Mouse (Mus musculus) MEL (cell line): ENCODE measurements around the gene Mis18a. TPM values are rescaled to one million over a fixed set of nuclear protein-coding genes. Genes with fewer than 3 reads are reported as not detected.
A peak's percentile ranks its signal among the peaks of the same experiment; 100 is the strongest.

Experiments
- DNase-seq: peaks from one replicate; pipeline ENCODE4 v3.0.0; 2011; ENCODE audit warnings: low read depth, low spot score
- H3K27ac ChIP-seq: 2 replicates; pipeline ENCODE4 v1.5.1; 2012; ENCODE audit warnings: low read depth, mild to moderate bottlenecking, control low read depth, low read length, moderate library complexity; ENCODE audit not compliant: control insufficient read depth
- H3K27me3 ChIP-seq, 2 experiments: fragments of 150-350 bp in 1 of 2; sonication (generic) in 1 of 2; 2 replicates each; pipeline ENCODE4 v1.6.1; 2012; ENCODE audit warnings: low read length in 2 of 2, mild to moderate bottlenecking in 2 of 2, improper control_type of control experiment in 1 of 2, moderate library complexity in 1 of 2; ENCODE audit not compliant: insufficient read depth in 2 of 2, control insufficient read depth in 1 of 2
- H3K36me3 ChIP-seq, 2 experiments: 2 replicates each; pipeline ENCODE4 v1.6.1; 2012 to 2014; ENCODE audit warnings: low read length in 2 of 2, improper control_type of control experiment in 1 of 2, inconsistent platforms in 1 of 2, mild to moderate bottlenecking in 1 of 2; ENCODE audit not compliant: insufficient read depth in 2 of 2, control insufficient read depth in 1 of 2
- H3K4me1 ChIP-seq, 2 experiments: fragments of 150-350 bp in 1 of 2; sonication (generic) in 1 of 2; 2 replicates each; pipeline ENCODE4 v1.6.1; 2012; ENCODE audit warnings: low read length in 2 of 2, improper control_type of control experiment in 1 of 2, mild to moderate bottlenecking in 1 of 2; ENCODE audit not compliant: insufficient read depth in 2 of 2, control insufficient read depth in 1 of 2
- H3K4me3 ChIP-seq, 2 experiments: fragments of 150-350 bp in 1 of 2; sonication (generic) in 1 of 2; 2 replicates each; pipeline ENCODE4 v1.5.1; 2012; ENCODE audit warnings: low read depth in 2 of 2, low read length in 2 of 2, mild to moderate bottlenecking in 2 of 2, moderate library complexity in 2 of 2, control low read depth in 1 of 2, improper control_type of control experiment in 1 of 2; ENCODE audit not compliant: control insufficient read depth in 1 of 2, insufficient read depth in 1 of 2
- H3K79me2 ChIP-seq: 2 replicates; pipeline ENCODE4 v1.6.1; 2012; ENCODE audit warnings: mild to moderate bottlenecking, low read length, moderate library complexity; ENCODE audit not compliant: control insufficient read depth, poor library complexity, insufficient read depth
- H3K9ac ChIP-seq: 2 replicates; pipeline ENCODE4 v1.6.1; 2012; ENCODE audit warnings: low read depth, mild to moderate bottlenecking, control low read depth, low read length, moderate library complexity; ENCODE audit not compliant: control insufficient read depth, poor library complexity, severe bottlenecking
- H3K9me3 ChIP-seq: fragments of 150-350 bp; sonication (generic); replicated peaks from 2 replicates; pipeline ENCODE4 v1.6.1; 2012; ENCODE audit warnings: mild to moderate bottlenecking, low read length, improper control_type of control experiment, moderate library complexity; ENCODE audit not compliant: insufficient read depth
- CTCF ChIP-seq, 3 experiments: IDR thresholded peaks in 2 of 3; conservative IDR thresholded peaks in 1 of 3; 2 replicates each; pipeline ENCODE4 v1.5.1; 2011 to 2012; ENCODE audit warnings: low read length in 3 of 3, low read depth in 2 of 3, mild to moderate bottlenecking in 2 of 3, improper control_type of control experiment in 1 of 3, inconsistent platforms in 1 of 3, mixed read lengths in 1 of 3, moderate library complexity in 1 of 3; ENCODE audit not compliant: control insufficient read depth in 1 of 3, insufficient read depth in 1 of 3, poor library complexity in 1 of 3, severe bottlenecking in 1 of 3
- GABPA ChIP-seq: IDR thresholded peaks from 2 replicates; pipeline ENCODE4 v1.6.1; 2012; ENCODE audit warnings: low read depth, mild to moderate bottlenecking, inconsistent platforms, low read length, improper control_type of control experiment, moderate library complexity
- HCFC1 ChIP-seq: IDR thresholded peaks from 2 replicates; pipeline ENCODE4 v1.6.1; 2012; ENCODE audit warnings: low read depth, mild to moderate bottlenecking, inconsistent platforms, low read length, improper control_type of control experiment, moderate library complexity
- JUND ChIP-seq: IDR thresholded peaks from 2 replicates; pipeline ENCODE4 v1.6.1; 2011; ENCODE audit warnings: low read depth, mild to moderate bottlenecking, improper control_type of control experiment, low read length
- MEF2A ChIP-seq: IDR thresholded peaks from 2 replicates; pipeline ENCODE4 v1.6.1; 2014; ENCODE audit warnings: low read depth, mild to moderate bottlenecking, inconsistent platforms, low read length, improper control_type of control experiment; ENCODE audit not compliant: poor library complexity, insufficient replicate concordance, severe bottlenecking; ENCODE audit errors: extremely low read depth
- MXI1 ChIP-seq: IDR thresholded peaks from 2 replicates; pipeline ENCODE4 v1.6.1; 2011; ENCODE audit warnings: mild to moderate bottlenecking, low read depth, low read length, improper control_type of control experiment
- MYC ChIP-seq: IDR thresholded peaks from 2 replicates; pipeline ENCODE4 v1.6.1; 2011; ENCODE audit warnings: low read depth, mild to moderate bottlenecking, low read length, improper control_type of control experiment, moderate library complexity
- POLR2A ChIP-seq, 2 experiments: IDR thresholded peaks; 2 replicates each; pipeline ENCODE4 v1.6.1; 2011 to 2012; ENCODE audit warnings: low read length in 2 of 2, mild to moderate bottlenecking in 2 of 2, control low read depth in 1 of 2, improper control_type of control experiment in 1 of 2, low read depth in 1 of 2, moderate library complexity in 1 of 2; ENCODE audit not compliant: control insufficient read depth in 1 of 2, insufficient read depth in 1 of 2, poor library complexity in 1 of 2
- POLR2AphosphoS5 ChIP-seq: IDR thresholded peaks from 2 replicates; pipeline ENCODE4 v1.6.1; 2012; ENCODE audit warnings: low read depth, borderline replicate concordance, mild to moderate bottlenecking, inconsistent platforms, low read length, moderate library complexity, mixed read lengths
- RAD21 ChIP-seq: IDR thresholded peaks from 2 replicates; pipeline ENCODE4 v1.6.1; 2011; ENCODE audit warnings: mild to moderate bottlenecking, low read depth, low read length, improper control_type of control experiment
- RCOR1 ChIP-seq: IDR thresholded peaks from 2 replicates; pipeline ENCODE4 v1.6.1; 2012; ENCODE audit warnings: low read depth, mild to moderate bottlenecking, inconsistent platforms, low read length, improper control_type of control experiment
- SIN3A ChIP-seq: IDR thresholded peaks from 2 replicates; pipeline ENCODE4 v1.6.1; 2012; ENCODE audit warnings: low read length, improper control_type of control experiment, inconsistent platforms
- SMC3 ChIP-seq: IDR thresholded peaks from 2 replicates; pipeline ENCODE4 v1.6.1; 2011; ENCODE audit warnings: low read depth, low read length, improper control_type of control experiment
- USF1 ChIP-seq: IDR thresholded peaks from 2 replicates; pipeline ENCODE4 v1.6.1; 2014; ENCODE audit warnings: low read depth, mild to moderate bottlenecking, inconsistent platforms, low read length, improper control_type of control experiment, moderate library complexity
- USF2 ChIP-seq, 2 experiments: IDR thresholded peaks; 2 replicates each; pipeline ENCODE4 v1.6.1; 2011 to 2012; ENCODE audit warnings: improper control_type of control experiment in 2 of 2, low read length in 2 of 2, borderline replicate concordance in 1 of 2, inconsistent platforms in 1 of 2, low read depth in 1 of 2, mild to moderate bottlenecking in 1 of 2; ENCODE audit not compliant: insufficient read depth in 1 of 2
- ZC3H11A ChIP-seq: IDR thresholded peaks from 2 replicates; pipeline ENCODE4 v1.6.1; 2012; ENCODE audit warnings: low read depth, mild to moderate bottlenecking, inconsistent platforms, low read length, improper control_type of control experiment
- polyA plus RNA-seq, 2 experiments: library from polyadenylated mRNA; stranded (reverse) in 1 of 2; unstranded in 1 of 2; fragments of >175 nt in 1 of 2; fragments of >200 nt in 1 of 2; gene quantifications; 2 replicates each; pipeline versions ENCODE4 v1.2.1 to v1.2.4; 2012; ENCODE audit warnings: low replicate concordance in 2 of 2, low read depth in 1 of 2; ENCODE audit not compliant: insufficient read length in 2 of 2, insufficient read depth in 1 of 2, missing spikeins in 1 of 2
- total RNA-seq: library from RNA; depleted of rRNA; stranded (reverse); fragments of 300-350 nt; gene quantifications from 2 replicates; pipeline ENCODE4 v1.2.3, GENCODE M21; 2012

Gene Mis18a
- total and polyA plus RNA-seq, 3 experiments: 43.8 to 48.3 TPM; not detected in 1

DNA sequence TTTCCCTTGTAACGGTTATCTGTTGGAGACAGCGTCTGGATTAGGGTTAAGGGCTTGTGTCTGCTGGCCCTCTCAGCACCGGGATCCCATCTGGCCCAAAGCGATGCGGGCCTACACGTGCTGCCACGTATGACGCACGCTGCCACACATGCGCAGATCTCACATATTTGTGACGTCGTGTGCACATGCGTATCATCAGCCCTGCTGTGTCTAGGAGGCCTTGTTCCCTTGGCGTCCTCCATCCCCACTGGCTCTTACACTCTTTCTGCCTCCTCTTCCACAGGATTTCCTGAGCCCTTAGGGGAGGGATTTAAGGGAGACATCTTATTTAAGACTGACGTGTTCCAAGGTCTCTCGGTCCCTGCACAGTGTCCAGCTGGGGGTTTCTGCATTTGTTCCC, 47.2 kb downstream of the Mis18a start:
- Histone ChIP-seq H3K4me3 (no peak overlapping the region), H3K9me3 (no peaks in the 10 kb centered on the region), H3K4me1 (no peaks in the 10 kb centered on the region), H3K27me3 (no peaks in the 10 kb centered on the region; a peak in 1 of 4 replicates), H3K36me3 (no peaks in the 10 kb centered on the region), H3K27ac (no peak overlapping the region), H3K79me2 (no peaks in the 10 kb centered on the region), H3K9ac (no peak overlapping the region)
- TF ChIP-seq HCFC1: no peak
- DNase-seq: no peak

DNA sequence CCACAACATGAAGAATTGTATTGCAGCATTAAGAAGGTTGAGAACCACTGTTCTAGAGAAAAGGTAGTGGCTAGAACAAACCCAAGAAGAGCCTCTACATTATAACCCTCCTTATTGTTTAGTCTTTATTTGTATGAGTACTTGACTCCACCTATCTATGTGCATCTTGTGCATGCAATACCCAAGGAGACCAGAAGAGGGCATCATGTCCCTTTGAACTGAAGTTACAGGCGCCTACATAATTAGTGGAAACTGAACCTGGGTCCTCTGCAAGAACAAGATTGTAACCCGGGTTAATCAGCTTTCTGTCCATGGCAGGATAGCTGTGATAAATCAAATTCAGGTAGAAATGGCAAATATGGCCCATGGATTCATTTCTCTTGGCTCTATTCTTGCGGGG, 48.4 kb downstream of the Mis18a start:
- Histone ChIP-seq H3K4me1 (no peaks in the 10 kb centered on the region), H3K27me3 (no peaks in the 10 kb centered on the region; a peak in 1 of 4 replicates), H3K4me3 (no peak overlapping the region), H3K36me3 (no peaks in the 10 kb centered on the region), H3K9ac (no peak overlapping the region), H3K9me3 (no peaks in the 10 kb centered on the region), H3K79me2 (no peaks in the 10 kb centered on the region), H3K27ac (no peak overlapping the region)
- DNase-seq: peak; percentile 49
- TF ChIP-seq SMC3: peak; percentile 37
- TF ChIP-seq POLR2AphosphoS5: no peak
- no peak for TF ChIP-seq MXI1
- TF ChIP-seq CTCF (IDR thresholded peaks at IDR 0.05 in 2 of 3, conservative IDR thresholded peaks at IDR 0.05 in 1 of 3; ENCODE audit: control insufficient read depth in 1 of 3, insufficient read depth in 1 of 3, low read depth in 2 of 3, low read length in 3 of 3, poor library complexity in 1 of 3, severe bottlenecking in 1 of 3): peak; percentile 7 to 39 (median 32); a peak in 4 of 6 replicates
- no peak for TF ChIP-seq RCOR1
- 0 out of 2 replicates have a peak, but pooled peaks have one; percentile 3 for TF ChIP-seq ZC3H11A
- TF ChIP-seq RAD21: peak; percentile 42

DNA sequence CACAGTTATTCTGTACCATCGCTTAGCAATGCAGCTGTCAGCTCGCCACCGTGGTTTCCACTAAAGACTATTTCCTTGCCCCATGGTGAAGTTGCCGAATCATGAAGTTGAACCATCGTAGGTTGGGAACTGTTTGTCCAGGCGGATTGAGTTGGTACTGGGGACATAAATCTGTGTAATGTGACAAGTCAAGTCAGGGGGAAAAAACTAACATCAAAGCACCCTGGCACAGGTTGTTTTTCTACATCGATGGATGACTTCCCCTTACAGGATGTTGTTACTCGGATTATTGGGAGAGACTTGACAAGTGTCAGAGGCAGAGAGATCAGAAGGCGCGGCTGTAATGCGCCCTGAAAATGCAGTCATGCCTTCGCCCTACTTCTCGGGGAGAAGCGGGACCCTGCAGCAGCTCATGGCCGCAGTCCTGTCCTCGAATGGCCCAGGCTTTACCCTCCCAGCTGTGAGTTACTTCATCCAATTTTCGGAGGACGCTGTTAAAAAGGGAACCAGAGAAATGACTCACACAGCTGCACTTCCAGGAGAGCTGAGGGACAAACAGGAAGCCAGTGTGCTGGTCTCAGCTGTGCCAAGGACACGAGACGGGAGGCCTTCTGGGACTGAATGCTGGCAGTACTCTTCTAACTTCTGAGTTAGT, 50.2 kb downstream of the Mis18a start:
- DNase-seq: no peak
- no peak overlapping the region for H3K27ac ChIP-seq
- TF ChIP-seq SMC3: no peak
- no peak for TF ChIP-seq MYC
- TF ChIP-seq JUND: no peak
- no peak for TF ChIP-seq ZC3H11A
- no peak for TF ChIP-seq USF2 (IDR thresholded peaks at IDR 0.05; ENCODE audit: borderline replicate concordance in 1 of 2, insufficient read depth in 1 of 2, low read depth in 1 of 2, low read length in 2 of 2)
- TF ChIP-seq GABPA: no peak
- TF ChIP-seq SIN3A: no peak
- TF ChIP-seq USF1: no peak
- TF ChIP-seq POLR2A (IDR thresholded peaks at IDR 0.05; ENCODE audit: control insufficient read depth in 1 of 2, insufficient read depth in 1 of 2, low read depth in 1 of 2, low read length in 2 of 2, poor library complexity in 1 of 2): no peak
- TF ChIP-seq MEF2A: no peak
- TF ChIP-seq, all 39 proteins: peak for 0
- Histone ChIP-seq H3K9ac (no peak overlapping the region), H3K9me3 (no peaks in the 10 kb centered on the region), H3K36me3 (no peaks in the 10 kb centered on the region), H3K4me3 (no peak overlapping the region), H3K79me2 (no peaks in the 10 kb centered on the region), H3K27me3 (no peaks in the 10 kb centered on the region), H3K4me1 (no peaks in the 10 kb centered on the region)
